Comparison of ENCODE assay signal across 20 mouse cellular contexts in the genomic region with DNA sequence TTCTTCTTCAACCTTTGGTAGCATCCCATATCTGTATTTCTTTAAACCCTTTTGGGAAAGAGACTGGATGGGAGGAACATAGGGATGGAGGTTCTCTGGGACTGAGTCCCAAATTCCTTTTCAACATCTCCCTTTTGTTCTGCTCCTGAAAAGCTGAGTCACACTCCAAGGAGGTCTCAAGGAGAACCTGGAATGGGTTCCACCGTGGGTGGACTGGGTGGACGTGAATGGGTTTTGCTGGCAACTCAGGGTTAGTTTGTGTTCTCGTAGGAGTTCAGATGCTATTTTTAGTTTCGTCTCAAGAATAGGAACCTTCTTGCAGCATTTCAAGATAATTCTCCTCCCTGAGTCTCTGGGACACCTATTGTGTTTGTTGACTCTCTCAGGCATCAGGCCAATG. TPM values are rescaled to one million over a fixed set of nuclear protein-coding genes. Genes with fewer than 3 reads are reported as not detected.
DNase-seq lines count a peak whose midpoint lies in the region; ATAC-seq lines count a peak whose summit lies in the region.
"Had no signal": no experiment of that assay in that cellular context is flagged by ENCODE, and none has a peak within 500 bp of the region (broad histone marks: within the 10 kb centered on the region; RNA-seq: fewer than 3 reads in every experiment).

No protein-coding gene starts in this region.

- H3K9ac ChIP-seq in hindbrain, embryonic 12.5 days = no peak overlapping the region
- H3K9ac ChIP-seq: embryonic facial prominence, embryonic 15.5 days; limb, embryonic 15.5 days; liver, embryonic 15.5 days; midbrain, embryonic 13.5 days had no signal

- peaks cover 3% of the 10 kb centered on the region for H3K4me1 ChIP-seq in hindbrain, embryonic 12.5 days
- H3K4me1 ChIP-seq: embryonic facial prominence, embryonic 15.5 days; limb, embryonic 15.5 days; liver, embryonic 15.5 days had no signal

- no peak for DNase-seq in frontal cortex, postnatal 14 days (ENCODE audit: low spot score in 2 of 2)
- peak; percentile 81 for DNase-seq in right cerebral cortex, adult 18-20 months
- DNase-seq in right cerebral cortex, postnatal 4 days = no peak
- peak; percentile 61 for DNase-seq in ZHBTc4 (ENCODE audit: low read depth, low spot score)
- no peak for DNase-seq in thymus, postnatal 0 days (ENCODE audit: low spot score)
- DNase-seq: adrenal gland, postnatal 25 days; cerebellum, adult 18-20 months; cerebellum, postnatal 36 days; kidney, adult 8-10 months; kidney, postnatal 14 days; thymus, postnatal 25 days had no signal

- no peak overlapping the region for H3K4me2 ChIP-seq in hindbrain, embryonic 12.5 days (replicated peaks)
- H3K4me2 ChIP-seq: embryonic facial prominence, embryonic 15.5 days; limb, embryonic 15.5 days; liver, embryonic 15.5 days; midbrain, embryonic 13.5 days had no signal

- no peaks in the 10 kb centered on the region for H3K9me3 ChIP-seq in hindbrain, embryonic 12.5 days (replicated peaks)
- H3K9me3 ChIP-seq: embryonic facial prominence, embryonic 15.5 days; forebrain, embryonic 10.5 days; heart, embryonic 10.5 days; limb, embryonic 15.5 days; liver, embryonic 15.5 days; midbrain, embryonic 13.5 days had no signal

- no peak overlapping the region for H3K27ac ChIP-seq in hindbrain, embryonic 12.5 days
- H3K27ac ChIP-seq: embryonic facial prominence, embryonic 15.5 days; forebrain, embryonic 10.5 days; heart, embryonic 10.5 days; limb, embryonic 15.5 days; liver, embryonic 15.5 days; midbrain, embryonic 13.5 days had no signal

- peak; percentile 55 for ATAC-seq in frontal cortex, adult (ENCODE audit: low TSS enrichment)
- no peak for ATAC-seq in hindbrain, embryonic 12.5 days (ENCODE audit: low FRiP score)
- ATAC-seq: lung, postnatal 0 days; midbrain, embryonic 13.5 days had no signal

- H3K27me3 ChIP-seq in hindbrain, embryonic 12.5 days = no peaks in the 10 kb centered on the region
- H3K27me3 ChIP-seq: liver, embryonic 15.5 days; midbrain, embryonic 13.5 days had no signal

- H3K36me3 ChIP-seq in hindbrain, embryonic 12.5 days = peaks cover 20% of the 10 kb centered on the region
- H3K36me3 ChIP-seq: embryonic facial prominence, embryonic 15.5 days; limb, embryonic 15.5 days; liver, embryonic 15.5 days had no signal

- no peak overlapping the region for H3K4me3 ChIP-seq in hindbrain, embryonic 12.5 days
- H3K4me3 ChIP-seq: embryonic facial prominence, embryonic 15.5 days; forebrain, embryonic 10.5 days; heart, embryonic 10.5 days; limb, embryonic 15.5 days; liver, embryonic 15.5 days; midbrain, embryonic 13.5 days had no signal

- WGBS in hindbrain, embryonic 12.5 days = 80% methylated on average over 4 of the region's 4 CpGs

RNA-seq across cellular contexts. Expression of gene Hspb8, which starts 17.6 kb away (rescaled TPM):
- polyA plus RNA-seq in thymus, postnatal 0 days (2015; fragmentation: Nextera tagmentation; extraction: Ambion mirVana) = 13.8 and 14.4 TPM in 2 replicates
- polyA plus RNA-seq in hindbrain, embryonic 12.5 days (2016; fragmentation: Nextera tagmentation; extraction: Ambion mirVana) = 5.9 and 6.9 TPM in 2 replicates

Comparison
In these comparisons a context has a peak if more than half of its experiments do, and no peak if none do; other contexts are left out.
1. DNase-seq: peak in right cerebral cortex, adult 18-20 months (single experiment) and ZHBTc4 (single experiment); none in frontal cortex, postnatal 14 days (0 of 2), right cerebral cortex, postnatal 4 days (single experiment) and thymus, postnatal 0 days (single experiment).